Mouse (Mus musculus): ENCODE measurements around the gene Scml2.
"Not testable (repeated sequence)": the region's sequence is repeated elsewhere in the genome, so short reads cannot be mapped to it uniquely, and the experiment has no call there.

Scml2 gene

GRCm38 (mm10) chrX:161116893-161117292 is at the start of gene Scml2:
Scml2 (plus strand) TSS chrX:161117193.
- not testable (repeated sequence) for DNase-seq (ENCODE audit: low spot score)

GRCm38 (mm10) chrX:161075576-161075975 is 41.4 kb upstream of the Scml2 start:
- not testable (repeated sequence) for DNase-seq (ENCODE audit: low spot score)

- peak; percentile 2 for DNase-seq (ENCODE audit: low spot score)
Measured at GRCm38 (mm10) chrX:161162314-161163068, 45.5 kb downstream of the Scml2 start.

GRCm38 (mm10) chrX:161163069-161163416 is 46.0 kb downstream of the Scml2 start:
- no peak for DNase-seq (ENCODE audit: low spot score)

- not testable (repeated sequence) for DNase-seq (ENCODE audit: low spot score)
Measured at GRCm38 (mm10) chrX:161287156-161287555, 170.2 kb downstream of the Scml2 start, which contains the start of gene Gm15262. Gm15262 (plus strand) TSS chrX:161287456.

Measured in layer of hippocampus, adult 9-10 months (tissue).